Mouse (Mus musculus): ENCODE measurements around the gene Syt11.
A peak's percentile ranks its signal among the peaks of the same experiment; 100 is the strongest.
"Not testable (repeated sequence)": the region's sequence is repeated elsewhere in the genome, so short reads cannot be mapped to it uniquely, and the experiment has no call there.

The Syt11 gene

DNA sequence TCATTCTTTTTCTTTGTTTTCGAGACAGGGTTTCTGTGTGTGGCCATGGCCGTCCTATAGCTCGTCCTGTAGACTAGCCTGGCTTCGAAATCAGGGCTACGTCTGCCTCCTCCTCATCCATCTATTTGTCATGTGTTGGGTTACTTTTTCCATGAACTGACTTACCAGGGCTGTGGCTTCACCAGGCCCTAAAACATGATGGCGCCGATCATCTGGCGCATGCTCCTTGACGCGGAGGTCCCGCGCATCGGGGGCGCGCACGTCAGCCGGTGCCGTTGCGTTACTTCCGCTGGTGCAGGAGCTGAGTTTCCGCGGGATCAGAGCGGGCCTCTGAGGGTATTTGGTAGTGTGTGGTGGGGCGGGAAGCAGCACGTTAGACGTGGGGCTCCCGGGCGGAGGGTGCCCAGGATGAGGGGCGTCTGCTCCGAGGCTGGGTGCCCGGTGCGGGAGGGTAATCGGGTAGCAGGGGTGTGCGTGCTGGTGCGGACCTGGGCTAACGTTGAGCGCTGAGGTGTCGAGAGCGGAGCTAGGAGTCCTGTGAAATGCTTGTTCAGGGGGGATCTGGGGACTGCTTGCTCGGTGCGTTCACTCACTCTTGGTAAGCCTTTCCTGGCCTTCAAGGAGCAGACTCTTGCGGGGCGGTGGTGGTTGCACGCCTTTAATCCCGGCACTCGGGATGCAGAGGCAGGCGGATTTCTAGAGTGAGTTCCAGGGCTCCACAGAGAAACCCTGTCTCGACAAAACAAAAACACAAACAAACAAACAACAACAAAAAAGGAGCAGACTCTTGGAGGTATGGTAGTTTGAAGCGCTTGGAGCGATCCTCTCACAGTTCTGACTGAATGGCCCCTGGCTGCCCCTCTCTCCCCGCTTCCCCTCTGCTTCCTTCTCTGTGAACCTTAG is at the start of gene Syt11:
Gene Syt11 (minus strand): TSS at position 226 of the 903 bp plus-strand sequence.
- DNase-seq (ENCODE audit: low read depth, low spot score), result not testable (repeated sequence)

GRCm38 (mm10) chr3:88803910-88804540 is 29.1 kb upstream of the Syt11 start:
- DNase-seq (ENCODE audit: low read depth, low spot score), result peak; percentile 42

DNA sequence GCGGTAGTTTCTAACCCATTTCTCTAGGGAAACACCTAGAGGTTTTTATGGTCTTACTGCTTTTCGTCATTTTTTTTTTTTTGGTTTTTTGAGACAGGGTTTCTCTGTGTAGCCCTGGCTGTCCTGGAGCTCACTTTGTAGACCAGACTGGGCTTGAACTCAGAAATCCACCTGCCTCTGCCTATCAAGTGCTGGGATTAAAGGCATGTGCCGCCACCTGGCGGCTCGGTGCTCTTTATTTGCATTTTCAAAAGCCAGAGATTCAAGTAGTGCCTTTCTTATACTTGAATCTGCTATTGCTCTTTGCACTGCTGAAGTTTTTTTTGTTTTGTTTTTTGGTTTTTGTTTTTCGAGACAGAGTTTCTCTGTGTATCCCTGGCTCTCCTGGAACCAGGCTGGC is 22.5 kb upstream of the Syt11 start:
- DNase-seq (ENCODE audit: low read depth, low spot score), result not testable (repeated sequence)

GRCm38 (mm10) chr3:88788033-88788432 is 13.1 kb upstream of the Syt11 start:
- DNase-seq (ENCODE audit: low read depth, low spot score), result not testable (repeated sequence)

- not testable (repeated sequence) for DNase-seq (ENCODE audit: low read depth, low spot score)
Measured at GRCm38 (mm10) chr3:88786805-88787204, 11.8 kb upstream of the Syt11 start.

- not testable (repeated sequence) for DNase-seq (ENCODE audit: low read depth, low spot score)
Measured at GRCm38 (mm10) chr3:88786323-88786722, 11.4 kb upstream of the Syt11 start.

- peak; percentile 65 for DNase-seq (ENCODE audit: low read depth, low spot score)
Measured at GRCm38 (mm10) chr3:88784889-88785288, 9.9 kb upstream of the Syt11 start.

DNA sequence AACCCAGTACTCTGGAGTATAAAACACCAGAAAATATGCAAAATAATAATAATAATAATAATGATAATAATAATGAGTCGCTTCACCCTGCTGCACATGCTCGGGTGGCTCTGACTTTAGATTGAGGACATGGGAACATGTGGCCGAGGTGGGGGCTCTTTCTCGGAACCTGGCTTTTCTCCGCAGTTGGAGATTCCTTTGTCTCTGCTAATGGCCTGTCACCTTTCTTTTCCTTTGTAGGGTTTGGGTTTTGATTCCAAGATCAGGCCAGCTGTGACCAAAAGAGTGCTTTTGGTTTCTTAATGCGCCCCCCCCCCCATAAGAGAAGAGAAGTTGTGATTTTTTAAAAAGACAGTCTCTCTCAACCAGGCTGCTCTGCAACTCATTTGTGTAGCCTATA is 1.8 kb downstream of the Syt11 start:
- not testable (repeated sequence) for DNase-seq (ENCODE audit: low read depth, low spot score)

GRCm38 (mm10) chr3:88772399-88772798 is 2.6 kb downstream of the Syt11 start:
- peak; percentile 96 for DNase-seq (ENCODE audit: low read depth, low spot score)

- not testable (repeated sequence) for DNase-seq (ENCODE audit: low read depth, low spot score)
Measured at GRCm38 (mm10) chr3:88771941-88772280, 3.1 kb downstream of the Syt11 start.

GRCm38 (mm10) chr3:88771189-88771940 is 3.6 kb downstream of the Syt11 start:
- peak; percentile 91 for DNase-seq (ENCODE audit: low read depth, low spot score)

DNA sequence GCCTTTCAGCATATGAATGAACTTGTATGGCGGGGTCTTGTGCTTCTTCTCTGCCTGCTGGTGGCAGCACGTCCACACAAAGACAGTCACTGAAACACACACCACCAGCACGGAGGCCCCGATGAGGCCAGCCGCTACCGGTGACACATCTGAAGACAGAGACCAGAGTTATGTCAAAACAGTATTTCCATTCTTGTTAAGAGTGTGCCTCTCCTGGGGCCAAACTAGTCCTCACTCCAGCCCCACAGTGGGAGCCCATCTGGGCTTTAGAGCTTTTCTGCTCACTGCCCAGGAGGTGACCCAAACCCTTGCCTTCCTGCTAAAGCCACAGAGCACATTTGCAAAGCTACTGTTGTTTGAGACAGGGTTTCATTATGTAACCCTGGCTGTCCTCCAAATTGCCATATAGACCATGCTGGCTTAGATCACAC is 12.5 kb downstream of the Syt11 start:
- DNase-seq (ENCODE audit: low read depth, low spot score), result peak; percentile 79

DNA sequence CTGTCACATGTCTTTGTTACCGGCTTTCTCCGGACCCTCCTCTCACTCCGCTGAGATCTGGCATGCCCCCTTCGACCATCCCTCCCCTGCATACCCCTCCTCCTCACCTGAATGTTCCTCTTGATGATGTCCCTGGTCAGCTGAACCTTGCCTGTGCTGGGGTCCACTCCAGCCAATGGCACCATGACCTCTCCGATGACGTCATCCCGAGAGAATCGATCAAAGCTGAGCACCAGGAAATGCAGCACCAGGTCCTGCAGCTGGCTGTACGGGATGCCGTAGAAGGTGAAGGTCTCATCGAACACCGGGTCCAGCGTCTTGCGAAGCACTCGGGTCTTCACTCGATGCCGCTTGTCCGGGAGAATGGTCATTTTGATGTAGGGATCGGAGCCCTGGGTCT is 13.3 kb downstream of the Syt11 start:
- no peak for DNase-seq (ENCODE audit: low read depth, low spot score)

- peak; percentile 95 for DNase-seq (ENCODE audit: low read depth, low spot score)
Measured at GRCm38 (mm10) chr3:88758045-88758500, 16.9 kb downstream of the Syt11 start.

DNA sequence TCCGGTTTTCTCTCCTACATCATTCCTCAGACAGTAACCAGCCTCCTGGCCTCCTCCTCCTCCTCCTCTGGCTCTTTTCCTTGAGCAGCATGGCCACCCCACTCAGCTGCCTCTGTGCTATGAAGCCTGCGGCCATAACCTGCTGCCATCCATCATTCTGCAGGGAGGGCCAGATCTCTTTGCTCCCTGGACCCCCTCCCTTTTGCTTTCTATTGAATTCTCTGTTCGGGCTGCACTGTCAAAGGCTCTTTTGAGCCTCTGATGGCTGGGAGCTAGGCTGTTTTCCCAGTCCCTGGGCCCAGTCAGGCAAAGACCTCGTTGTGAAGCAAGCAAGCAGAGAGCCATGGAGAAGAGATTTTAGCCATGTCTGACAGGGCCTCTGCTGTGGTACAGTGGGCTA is 18.7 kb downstream of the Syt11 start:
- DNase-seq (ENCODE audit: low read depth, low spot score), result peak; percentile 78

- no peak for DNase-seq (ENCODE audit: low read depth, low spot score)
Measured at GRCm38 (mm10) chr3:88755541-88755940, 19.4 kb downstream of the Syt11 start.

DNA sequence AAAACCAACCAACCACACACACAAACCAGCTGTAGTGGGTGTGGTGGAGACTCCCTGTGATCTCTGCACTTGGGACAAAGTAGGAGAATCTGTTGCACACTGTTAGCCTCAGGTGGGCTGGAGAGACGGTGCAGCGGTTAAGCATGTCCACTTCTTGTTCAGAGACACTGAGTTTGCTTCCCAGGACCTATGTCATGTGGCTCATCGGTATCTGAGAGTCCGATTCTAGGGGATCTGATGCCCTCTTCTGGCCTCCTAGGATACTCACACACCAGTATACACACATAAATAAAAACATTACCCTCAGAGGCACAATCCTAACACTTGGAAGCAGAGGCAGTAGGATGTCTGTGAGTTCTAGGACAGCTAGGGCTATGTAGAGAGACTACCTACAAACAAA is 20.7 kb downstream of the Syt11 start:
- peak; percentile 56 for DNase-seq (ENCODE audit: low read depth, low spot score)

GRCm38 (mm10) chr3:88746871-88747231 is 28.1 kb downstream of the Syt11 start:
- DNase-seq (ENCODE audit: low read depth, low spot score), result no peak

DNA sequence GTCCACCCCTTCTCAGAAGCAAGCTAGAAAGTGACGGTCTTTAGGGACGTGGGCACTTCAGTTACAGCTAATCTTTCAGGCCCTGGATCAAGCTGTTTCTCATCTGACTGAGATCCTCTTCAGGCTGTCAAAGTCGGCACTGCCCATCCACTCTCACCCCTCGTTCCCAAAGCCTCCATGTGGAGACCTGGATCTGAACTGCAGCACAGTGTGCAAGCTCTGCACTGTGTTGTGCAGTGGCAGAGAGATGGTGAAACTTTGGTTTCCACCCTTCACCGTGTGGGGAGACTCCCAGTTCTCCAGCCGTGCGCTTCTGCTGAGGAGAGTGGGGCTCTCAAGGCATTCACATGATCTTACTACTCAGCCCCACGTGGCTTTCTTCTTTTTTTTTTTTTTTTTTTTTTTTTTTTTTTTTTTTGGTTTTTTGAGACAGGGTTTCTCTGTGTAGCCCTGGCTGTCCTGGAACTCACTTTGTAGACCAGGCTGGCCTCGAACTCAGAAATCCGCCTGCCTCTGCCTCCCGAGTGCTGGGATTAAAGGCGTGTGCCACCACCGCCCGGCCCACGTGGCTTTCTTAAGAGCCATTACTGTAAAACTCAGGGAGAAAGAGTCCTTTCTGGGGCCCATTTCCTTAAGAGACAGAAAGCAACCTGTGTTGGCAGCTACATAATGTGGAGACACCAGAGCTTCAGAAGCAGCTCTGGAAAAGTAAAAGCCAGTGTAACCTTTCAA is 28.7 kb downstream of the Syt11 start:
- no peak for DNase-seq (ENCODE audit: low read depth, low spot score)

DNA sequence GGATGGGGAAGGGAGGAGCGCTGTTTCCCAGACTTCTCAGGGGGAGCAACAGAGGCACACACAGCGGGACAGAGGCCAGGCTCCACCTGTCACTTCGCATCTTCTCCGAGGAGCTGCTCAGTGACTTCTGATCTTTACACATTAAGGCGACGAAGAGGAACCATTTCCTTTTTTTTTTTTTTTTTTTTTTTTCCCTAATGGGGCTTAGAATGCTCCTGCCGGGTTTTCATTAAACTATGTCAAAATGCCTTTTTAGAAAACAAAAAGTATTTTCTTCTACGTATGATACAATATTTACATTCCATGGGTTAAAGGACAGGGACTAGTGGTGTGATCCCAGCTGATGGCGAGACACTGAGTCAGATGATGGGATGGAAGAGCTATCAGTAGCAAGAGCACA is 29.4 kb downstream of the Syt11 start:
- no peak for DNase-seq (ENCODE audit: low read depth, low spot score)

GRCm38 (mm10) chr3:88740147-88740546 is 34.8 kb downstream of the Syt11 start:
- no peak for DNase-seq (ENCODE audit: low read depth, low spot score)
